Mouse (Mus musculus): ENCODE results near the gene Ap1m1. TPM values are rescaled to one million over a fixed set of nuclear protein-coding genes. Genes with fewer than 3 reads are reported as not detected.

The Ap1m1 gene
- polyA plus RNA-seq, 2 experiments from 2014 or later: 132 to 145 TPM

DNA sequence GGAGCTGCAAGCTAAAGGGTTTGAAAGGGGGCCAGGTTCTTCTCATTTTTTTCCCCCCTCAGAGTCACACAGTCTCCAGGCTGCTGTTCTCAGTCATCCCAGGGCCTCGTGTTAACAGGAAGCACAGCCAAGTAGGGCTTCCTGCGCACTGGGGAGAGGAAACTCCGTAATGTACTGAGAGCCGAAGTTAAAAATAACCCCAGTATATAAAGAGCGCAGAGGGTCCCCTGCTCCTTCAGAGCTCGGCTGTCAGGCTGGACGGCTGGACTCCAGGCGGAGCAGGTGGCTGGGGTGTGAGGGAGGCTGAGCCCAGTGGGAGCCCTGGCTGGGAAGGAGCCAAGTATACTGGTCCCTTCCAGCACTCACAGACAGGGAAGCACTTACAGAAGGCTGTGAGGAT is 55.9 kb downstream of the Ap1m1 start:
- peak; percentile 83 for ATAC-seq

- ATAC-seq: no peak
These were observed 56.7 kb downstream of the Ap1m1 start for GRCm38 (mm10) chr8:72296561-72296960.

- ATAC-seq: no peak
These were observed 59.1 kb downstream of the Ap1m1 start for GRCm38 (mm10) chr8:72298928-72299327.

DNA sequence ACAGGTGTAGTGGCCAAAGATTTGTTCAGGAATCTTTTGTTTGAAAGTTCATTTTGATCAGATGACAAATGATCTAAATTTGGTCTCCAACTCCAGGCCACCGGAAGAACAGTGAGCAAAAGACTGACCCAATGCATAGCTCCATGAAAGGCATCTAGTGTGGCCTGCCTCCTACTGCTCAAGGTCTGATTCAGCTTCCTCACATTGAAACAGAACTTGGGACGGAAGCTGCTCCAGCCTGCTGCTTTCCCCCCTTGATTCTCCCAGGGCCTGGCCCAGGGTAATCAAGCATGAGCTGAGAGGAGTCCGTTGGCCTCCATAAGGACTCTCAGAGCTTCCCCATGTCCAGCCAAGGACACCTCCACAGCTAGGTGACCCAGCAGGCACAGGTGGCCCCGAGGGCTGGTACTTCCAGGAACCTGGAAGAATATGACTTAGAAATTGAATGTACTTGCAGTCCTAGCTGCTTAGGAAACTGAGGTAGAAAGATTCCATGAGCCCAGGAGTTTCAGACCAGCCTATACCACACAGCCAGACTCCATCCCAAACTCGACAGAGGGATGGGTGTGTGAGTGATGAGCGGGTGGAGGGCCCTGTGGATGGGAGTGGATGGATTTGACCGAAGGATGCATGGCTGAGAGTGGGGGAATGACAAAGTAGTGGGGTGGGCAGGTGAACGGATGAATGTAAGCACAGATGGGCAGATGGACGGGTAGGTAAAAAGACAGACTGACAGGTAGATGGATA is 61.0 kb downstream of the Ap1m1 start:
- no peak for ATAC-seq

- ATAC-seq: no peak
These were observed 61.7 kb downstream of the Ap1m1 start for GRCm38 (mm10) chr8:72301497-72301896.

DNA sequence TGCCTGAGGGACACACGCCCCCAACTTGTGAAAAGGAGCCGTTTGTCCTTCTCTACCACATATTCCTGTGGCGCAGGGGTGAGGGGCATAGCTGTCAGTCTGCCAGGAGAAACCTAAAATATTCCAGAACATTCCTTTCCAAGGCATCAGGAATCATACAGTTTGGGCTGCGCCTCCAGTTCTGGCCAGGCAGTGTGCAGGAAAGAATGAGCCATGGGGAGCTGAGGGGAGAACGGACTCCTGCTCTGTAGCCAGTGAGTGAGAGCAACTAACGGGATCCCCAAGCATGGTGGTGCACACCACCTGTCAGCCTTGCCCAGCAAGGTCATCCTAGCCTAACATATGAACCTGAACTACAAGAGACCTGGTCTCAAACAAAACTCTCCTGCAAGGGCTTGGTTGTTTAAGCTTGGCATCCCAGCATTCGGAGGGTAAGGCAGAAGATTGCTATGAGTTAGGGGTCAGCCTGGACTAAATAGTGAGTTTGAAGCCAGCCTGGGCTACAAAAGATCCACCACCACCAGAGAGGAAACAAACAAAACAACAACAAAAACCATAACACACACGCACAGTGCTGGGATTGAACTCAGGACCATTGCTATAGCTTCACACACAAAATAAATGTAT is 63.3 kb downstream of the Ap1m1 start:
- no peak for ATAC-seq

DNA sequence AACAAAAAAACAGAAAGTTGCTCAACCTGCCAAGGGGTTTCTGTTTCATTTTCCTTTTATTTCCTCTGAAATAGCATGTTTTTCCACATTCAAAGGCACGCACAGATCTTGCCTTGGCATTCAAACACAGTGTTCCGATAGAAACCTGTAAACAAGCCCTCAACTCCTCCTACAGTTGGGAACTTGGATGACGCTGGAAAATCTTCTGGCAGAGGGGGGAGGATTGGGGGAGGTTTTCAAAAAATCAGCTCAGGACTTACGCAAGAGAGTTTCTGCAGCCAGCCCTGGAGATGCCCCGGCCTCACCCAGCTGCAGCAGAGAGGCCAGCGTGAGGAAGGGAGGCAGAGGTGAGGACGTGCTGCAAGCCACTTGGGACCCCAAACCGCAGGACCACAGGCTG is 63.8 kb downstream of the Ap1m1 start:
- peak; percentile 68 for ATAC-seq

- ATAC-seq: no peak
These were observed 65.5 kb downstream of the Ap1m1 start, which contains the start of gene Gm10282 for GRCm38 (mm10) chr8:72305210-72305905. Gm10282 (minus strand) TSS chr8:72305260.

GRCm38 (mm10) chr8:72306913-72307312 is 67.1 kb downstream of the Ap1m1 start:
- no peak for ATAC-seq

Other genes starting within 250 kb of the Ap1m1 start
- 1 to 10 TPM in 1 of 2 experiments, under 1 TPM in 1; 0.71 to 2.9 TPM for gene Cyp4f18, start 230.4 kb upstream of the Ap1m1 start, polyA plus RNA-seq (2017; shearing (Covaris generic))
- gene Olfr372, start 198.8 kb upstream of the Ap1m1 start, polyA plus RNA-seq (2017; shearing (Covaris generic)): not detected
- under 1 TPM in 1 of 2 experiments, not detected in 1; 0.20 TPM for gene Olfr373, start 156.8 kb upstream of the Ap1m1 start, polyA plus RNA-seq (2017; shearing (Covaris generic))
- under 1 TPM in 1 of 2 experiments, not detected in 1; 0.20 TPM for gene Olfr374, start 133.0 kb upstream of the Ap1m1 start, polyA plus RNA-seq (2017; shearing (Covaris generic))
- gene Tpm4, start 105.0 kb upstream of the Ap1m1 start, polyA plus RNA-seq (2017; shearing (Covaris generic)): 100 to 1,000 TPM; 291 to 296 TPM
- gene Rab8a, start 78.8 kb upstream of the Ap1m1 start, polyA plus RNA-seq (2017; shearing (Covaris generic)): 100 to 1,000 TPM; 159 to 162 TPM
- 10 to 100 TPM; 22.2 to 29.1 TPM for gene Hsh2d, start 50.4 kb upstream of the Ap1m1 start, polyA plus RNA-seq (2017; shearing (Covaris generic))
- under 1 TPM; 0.46 to 0.51 TPM for gene Cib3, start 27.2 kb upstream of the Ap1m1 start, polyA plus RNA-seq (2017; shearing (Covaris generic))
- not detected for gene Gm11034, start 26.4 kb upstream of the Ap1m1 start, polyA plus RNA-seq (2017; shearing (Covaris generic))
- 100 to 1,000 TPM in 1 of 2 experiments, 10 to 100 TPM in 1; 98.8 to 108 TPM for gene Fam32a, start 20.3 kb upstream of the Ap1m1 start, polyA plus RNA-seq (2017; shearing (Covaris generic))
- 10 to 100 TPM; 25.8 to 62.2 TPM for gene Gm10282, start 65.2 kb downstream of the Ap1m1 start, polyA plus RNA-seq (2017; shearing (Covaris generic))
- 10 to 100 TPM; 27.6 to 39.0 TPM for gene Klf2, start 79.0 kb downstream of the Ap1m1 start, polyA plus RNA-seq (2017; shearing (Covaris generic))
- 10 to 100 TPM; 43.2 to 52.4 TPM for gene Eps15l1, start 181.4 kb downstream of the Ap1m1 start, polyA plus RNA-seq (2017; shearing (Covaris generic))
- under 1 TPM; 0.36 to 0.81 TPM for gene Calr3, start 203.9 kb downstream of the Ap1m1 start, polyA plus RNA-seq (2017; shearing (Covaris generic))
- gene 1700030K09Rik, start 203.9 kb downstream of the Ap1m1 start, polyA plus RNA-seq (2017; shearing (Covaris generic)): 1 to 10 TPM; 3.7 to 5.3 TPM
- 10 to 100 TPM; 52.7 to 65.0 TPM for gene Cherp, start 235.2 kb downstream of the Ap1m1 start, polyA plus RNA-seq (2017; shearing (Covaris generic))

Data from activated CD4-positive, CD25-positive, alpha-beta regulatory T cell, adult 4 months (primary cell).